Mouse (Mus musculus) limb, embryonic 11.5 days (tissue): Measurements from ENCODE around the gene Tsn. TPM values are rescaled to one million over a fixed set of nuclear protein-coding genes. Genes with fewer than 3 reads are reported as not detected.
A peak's percentile ranks its signal among the peaks of the same experiment; 100 is the strongest.

Source experiments
- ATAC-seq: fragments of 200-750 bp; cut with Nextera tagmentation; 2 replicates; pipeline ENCODE4 v1.8.0; 2017; ENCODE audit warnings: low read depth; ENCODE audit not compliant: insufficient number of reproducible peaks, low FRiP score, low TSS enrichment
- DNase-seq: peaks from one replicate; pipeline ENCODE4 v3.0.0-alpha.2; 2015; ENCODE audit warnings: low spot score
- H3K27ac ChIP-seq: fragments of 300-500 bp; sonication (generic); replicated peaks from 2 replicates; pipeline ENCODE4 v1.5.1; 2014; ENCODE audit warnings: low read depth, mild to moderate bottlenecking, low read length
- H3K27me3 ChIP-seq: fragments of 300-500 bp; sonication (generic); 2 replicates; pipeline ENCODE4 v1.6.1; 2014; ENCODE audit warnings: mild to moderate bottlenecking, low read length, mixed read lengths; ENCODE audit not compliant: control insufficient read depth, insufficient read depth
- H3K36me3 ChIP-seq: fragments of 300-500 bp; sonication (generic); 2 replicates; pipeline ENCODE4 v1.6.1; 2014; ENCODE audit warnings: mild to moderate bottlenecking, low read length, moderate library complexity, mixed read lengths; ENCODE audit not compliant: control insufficient read depth, insufficient read depth
- H3K4me1 ChIP-seq: fragments of 300-500 bp; sonication (generic); 2 replicates; pipeline ENCODE4 v1.6.1; 2014; ENCODE audit warnings: low read length, mixed read lengths; ENCODE audit not compliant: control insufficient read depth, insufficient read depth
- H3K4me2 ChIP-seq: fragments of 300-500 bp; sonication (generic); 2 replicates; pipeline ENCODE4 v1.6.1; 2014; ENCODE audit warnings: low read depth, mild to moderate bottlenecking, moderate library complexity; ENCODE audit not compliant: severe bottlenecking
- H3K4me3 ChIP-seq: fragments of 300-500 bp; sonication (generic); 2 replicates; pipeline ENCODE4 v1.5.1; 2014; ENCODE audit warnings: low read depth, low read length
- H3K9ac ChIP-seq: fragments of 300-500 bp; sonication (generic); 2 replicates; pipeline ENCODE4 v1.6.1; 2014; ENCODE audit warnings: mild to moderate bottlenecking, low read length
- H3K9me3 ChIP-seq: fragments of 300-500 bp; sonication (generic); 2 replicates; pipeline ENCODE4 v1.6.1; 2016; ENCODE audit warnings: low read length; ENCODE audit not compliant: control insufficient read depth
- WGBS: fragments of 180-500 bp; shearing (Covaris S2); extraction: QIAGEN DNeasy Blood & Tissue Kit; methylation state at CpG from one replicate; pipeline ENCODE4 v1.1.7; 2014; 5-methylcytosine and 5-hydroxymethylcytosine counted together
- polyA plus RNA-seq: library from polyadenylated mRNA; unstranded; fragments of >200 nt; fragmentation: Nextera tagmentation; extraction: Ambion mirVana; gene quantifications from 2 replicates; pipeline ENCODE4 v1.2.1, GENCODE M21; 2014

The Tsn gene
- polyA plus RNA-seq: 380 and 400 TPM in 2 replicates

DNA sequence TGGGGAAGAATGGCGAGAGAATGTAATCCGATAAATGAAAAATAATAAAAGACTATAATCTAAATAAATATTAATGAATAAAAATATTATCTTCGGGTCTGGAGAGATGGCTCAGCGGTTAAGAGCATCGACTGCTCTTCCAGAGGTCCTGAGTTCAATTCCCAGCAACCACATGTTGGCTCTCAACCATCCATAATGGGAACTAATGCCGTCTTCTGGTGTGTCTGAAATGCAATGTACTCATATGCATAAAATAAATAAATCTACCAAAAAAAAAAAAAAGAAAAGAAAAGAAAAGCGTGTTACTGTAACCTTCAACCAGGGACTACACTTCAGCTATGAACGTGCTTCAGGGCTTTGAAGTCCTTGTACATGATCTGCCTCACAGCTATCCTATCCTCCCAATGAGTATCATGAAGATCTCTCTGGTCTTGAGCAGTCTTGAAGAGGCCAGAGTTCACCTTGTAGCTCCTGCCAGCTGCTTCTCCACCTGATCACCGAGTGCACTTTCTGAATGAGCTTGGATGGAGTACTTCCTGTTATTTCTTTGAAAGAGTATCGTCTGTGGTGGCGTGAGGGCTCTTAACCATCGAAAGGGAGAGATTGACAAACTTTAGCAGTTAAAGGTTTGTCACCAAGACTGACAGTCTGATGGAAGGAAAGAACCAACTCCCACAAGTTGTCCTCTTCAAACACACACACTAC is at the start of gene Tsn:
Gene Tsn, minus strand, starts transcription at position 118 of the 705 bp plus-strand sequence.
- Histone ChIP-seq H3K27me3 (no peaks in the 10 kb centered on the region), H3K27ac (peak within 1 kb of the TSS; percentile 53), H3K9me3 (no peaks in the 10 kb centered on the region), H3K4me1 (no peaks in the 10 kb centered on the region), H3K36me3 (peaks cover 3% of the 10 kb centered on the region; the same call in 1 of the 2 replicates), H3K4me2 (peak within 1 kb of the TSS; percentile 43), H3K4me3 (peak within 1 kb of the TSS; percentile 71), H3K9ac (peak within 1 kb of the TSS; percentile 59)
- 55% methylated on average over 12 of the region's 12 CpGs for WGBS
- no peak for ATAC-seq
- no peak for DNase-seq

DNA sequence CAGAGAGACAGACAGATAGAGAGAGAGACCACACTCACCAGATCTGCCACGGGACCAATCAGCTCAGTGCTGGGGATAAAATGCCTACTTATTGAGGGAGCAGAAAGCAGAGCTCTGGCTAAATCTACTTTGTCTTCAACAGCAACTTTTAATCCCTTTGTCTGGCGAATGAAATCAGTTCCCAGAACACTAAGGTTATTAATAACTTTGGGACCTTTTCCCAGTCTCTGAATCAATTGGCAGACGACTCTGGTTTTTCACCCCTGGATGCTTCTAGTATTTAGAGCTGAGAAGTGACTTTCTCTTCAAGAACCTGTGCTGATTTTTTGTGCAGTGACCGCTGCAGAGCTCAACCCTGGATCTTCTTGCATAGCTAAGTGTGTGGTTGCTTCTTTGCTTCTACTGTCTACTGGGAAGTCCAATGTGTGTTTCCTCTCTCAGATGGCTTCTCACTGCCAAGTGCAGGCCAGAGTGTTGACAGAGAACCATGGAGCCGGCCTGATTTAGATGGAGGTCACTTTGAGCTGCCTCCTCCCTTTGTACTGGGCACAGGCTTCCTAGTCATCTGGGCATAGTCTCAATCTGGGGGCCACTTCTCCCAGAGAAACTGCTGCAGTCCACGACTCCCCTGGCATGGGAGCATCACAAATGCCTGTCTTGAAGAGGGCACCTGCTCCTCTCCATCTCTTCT is 47.7 kb upstream of the Tsn start:
- ATAC-seq (no peak), DNase-seq (no peak)
- no peaks in the 10 kb centered on the region for H3K9me3 ChIP-seq
- no peaks in the 10 kb centered on the region for H3K27me3 ChIP-seq
- no peaks in the 10 kb centered on the region for H3K36me3 ChIP-seq
- 81% methylated on average over 6 of the region's 6 CpGs for WGBS
- H3K27ac ChIP-seq: no peak overlapping the region
- H3K4me2 ChIP-seq: no peak overlapping the region
- no peak overlapping the region for H3K9ac ChIP-seq
- H3K4me1 ChIP-seq: no peaks in the 10 kb centered on the region
- H3K4me3 ChIP-seq: no peak overlapping the region

DNA sequence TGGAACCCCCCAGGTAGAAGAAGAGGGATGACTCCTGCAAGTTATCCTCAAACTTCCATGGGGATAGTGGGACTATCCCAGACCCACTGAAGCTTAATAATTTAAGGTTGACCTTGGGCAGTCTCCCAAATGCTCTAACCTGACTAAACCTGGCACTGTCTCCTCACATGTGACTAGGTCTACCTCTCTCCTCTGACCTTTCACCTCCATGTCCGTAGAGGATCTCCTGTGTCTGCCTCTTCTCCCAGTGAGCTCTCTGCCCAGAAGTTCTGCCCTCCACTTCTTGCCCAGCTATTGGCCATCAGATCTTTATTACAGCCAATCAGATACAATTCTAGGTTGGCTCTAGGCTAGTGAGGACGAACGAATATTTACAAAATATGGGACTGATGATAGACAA is 38.4 kb upstream of the Tsn start:
- ATAC-seq (no peak), DNase-seq (no peak)
- no peaks in the 10 kb centered on the region for H3K36me3 ChIP-seq
- H3K4me1 ChIP-seq: no peaks in the 10 kb centered on the region
- H3K27me3 ChIP-seq: no peaks in the 10 kb centered on the region
- H3K4me3 ChIP-seq: no peak overlapping the region
- H3K9ac ChIP-seq: no peak overlapping the region
- H3K27ac ChIP-seq: no peak overlapping the region
- 87% methylated on average over 3 of the region's 3 CpGs for WGBS
- H3K4me2 ChIP-seq: no peak overlapping the region
- H3K9me3 ChIP-seq: no peaks in the 10 kb centered on the region

DNA sequence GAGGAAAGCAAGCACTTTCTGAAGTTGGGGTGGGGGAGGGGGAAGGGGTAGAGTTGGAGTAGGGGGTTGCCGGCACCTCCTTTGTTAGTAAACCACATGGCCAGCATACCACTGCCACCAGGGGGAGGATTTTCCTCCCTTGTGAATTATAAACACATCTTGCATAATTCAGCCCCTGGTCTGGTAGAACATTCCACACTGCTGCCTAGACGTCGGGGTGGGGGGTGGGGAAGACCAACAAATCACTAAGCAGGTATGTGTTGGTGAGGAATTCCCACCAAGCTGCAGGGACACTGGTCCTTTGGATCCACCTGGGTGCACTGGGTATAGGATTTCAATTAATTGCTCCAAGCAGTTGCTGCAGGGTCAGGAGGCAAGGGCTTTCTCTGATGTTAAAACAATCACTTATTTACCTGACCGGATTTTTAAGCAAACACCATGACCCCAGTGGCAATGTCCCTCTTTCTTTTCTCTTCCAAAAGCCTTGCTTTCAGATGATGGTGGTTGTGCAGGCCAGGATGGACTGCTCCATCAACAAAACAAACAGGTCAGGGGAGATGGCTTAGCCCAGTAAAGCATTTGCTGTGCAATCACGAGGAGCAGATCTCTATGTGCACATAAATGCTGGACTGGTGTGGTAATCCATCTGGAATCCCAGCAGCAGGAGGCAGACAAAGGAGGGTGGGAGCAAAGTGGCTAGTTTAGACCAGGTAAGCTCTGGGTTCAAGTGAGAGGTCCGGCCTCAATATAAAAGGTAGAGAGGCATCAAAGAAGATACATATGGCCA is 32.3 kb upstream of the Tsn start:
- no peaks in the 10 kb centered on the region for H3K36me3 ChIP-seq
- ATAC-seq (peak; percentile 76), DNase-seq (peak; percentile 44)

DNA sequence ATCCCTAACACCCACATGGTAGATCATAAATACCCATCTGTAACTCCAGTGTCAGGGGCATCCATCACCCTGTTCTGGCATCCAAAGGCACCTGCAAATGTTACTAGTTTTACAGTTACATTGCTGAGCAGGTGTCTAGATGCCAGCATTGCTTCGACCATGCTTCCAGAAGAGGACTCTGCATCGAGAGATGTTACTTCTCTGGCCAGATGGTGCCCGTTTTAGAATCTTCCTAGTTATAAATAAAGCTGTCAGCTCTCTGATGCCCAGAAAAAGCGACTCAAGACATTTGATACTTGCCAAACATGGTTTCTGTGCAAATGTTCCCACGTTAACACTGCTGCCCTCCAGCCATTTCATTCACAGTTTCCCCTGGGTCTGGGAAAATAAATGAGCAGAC is 26.4 kb upstream of the Tsn start:
- Histone ChIP-seq H3K9me3 (no peaks in the 10 kb centered on the region), H3K4me3 (no peak overlapping the region), H3K27ac (no peak overlapping the region), H3K9ac (no peak overlapping the region), H3K36me3 (peaks cover 2% of the 10 kb centered on the region; the same call in 1 of the 2 replicates), H3K4me1 (no peaks in the 10 kb centered on the region), H3K27me3 (no peaks in the 10 kb centered on the region), H3K4me2 (no peak overlapping the region)
- WGBS: 68% methylated on average over 5 of the region's 5 CpGs
- DNase-seq: no peak
- no peak for ATAC-seq

More for the DNA sequence above, 32.3 kb upstream of the Tsn start:
- H3K4me3 ChIP-seq: no peak overlapping the region
- H3K4me2 ChIP-seq: no peak overlapping the region
- no peaks in the 10 kb centered on the region for H3K27me3 ChIP-seq
- H3K27ac ChIP-seq: peak overlapping the region; percentile 50; the same call in 1 of the 2 replicates
- WGBS: 30% methylated on average over 6 of the region's 6 CpGs
- no peak overlapping the region for H3K9ac ChIP-seq
- H3K9me3 ChIP-seq: no peaks in the 10 kb centered on the region
- H3K4me1 ChIP-seq: 0 out of 2 replicates have a peak, but pooled peaks cover 2% of the 10 kb centered on the region

DNA sequence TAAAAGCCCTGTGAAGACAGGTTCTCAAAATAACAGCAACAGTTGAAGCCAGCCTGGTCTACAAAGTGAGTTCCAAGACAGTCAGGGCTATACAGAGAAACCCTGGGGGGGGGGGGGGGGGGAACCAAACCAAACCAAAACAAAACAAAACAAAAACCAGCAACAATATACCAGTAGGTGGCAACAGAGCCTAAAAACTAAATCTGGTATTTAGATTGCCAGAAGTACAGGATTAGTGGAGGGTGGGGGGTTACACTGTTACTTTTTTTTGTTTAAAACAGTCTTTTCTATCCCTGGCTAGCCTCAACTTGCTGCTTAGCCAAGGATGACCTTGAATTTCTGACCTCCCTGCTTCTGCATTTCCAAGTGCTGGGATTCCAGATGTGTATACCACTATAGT is 24.3 kb upstream of the Tsn start:
- Histone ChIP-seq H3K4me3 (no peak overlapping the region), H3K4me1 (no peaks in the 10 kb centered on the region), H3K4me2 (no peak overlapping the region), H3K9ac (no peak overlapping the region), H3K27ac (no peak overlapping the region), H3K36me3 (peaks cover 6% of the 10 kb centered on the region; the same call in 1 of the 2 replicates), H3K27me3 (no peaks in the 10 kb centered on the region), H3K9me3 (no peaks in the 10 kb centered on the region)
- ATAC-seq (no peak), DNase-seq (no peak)

DNA sequence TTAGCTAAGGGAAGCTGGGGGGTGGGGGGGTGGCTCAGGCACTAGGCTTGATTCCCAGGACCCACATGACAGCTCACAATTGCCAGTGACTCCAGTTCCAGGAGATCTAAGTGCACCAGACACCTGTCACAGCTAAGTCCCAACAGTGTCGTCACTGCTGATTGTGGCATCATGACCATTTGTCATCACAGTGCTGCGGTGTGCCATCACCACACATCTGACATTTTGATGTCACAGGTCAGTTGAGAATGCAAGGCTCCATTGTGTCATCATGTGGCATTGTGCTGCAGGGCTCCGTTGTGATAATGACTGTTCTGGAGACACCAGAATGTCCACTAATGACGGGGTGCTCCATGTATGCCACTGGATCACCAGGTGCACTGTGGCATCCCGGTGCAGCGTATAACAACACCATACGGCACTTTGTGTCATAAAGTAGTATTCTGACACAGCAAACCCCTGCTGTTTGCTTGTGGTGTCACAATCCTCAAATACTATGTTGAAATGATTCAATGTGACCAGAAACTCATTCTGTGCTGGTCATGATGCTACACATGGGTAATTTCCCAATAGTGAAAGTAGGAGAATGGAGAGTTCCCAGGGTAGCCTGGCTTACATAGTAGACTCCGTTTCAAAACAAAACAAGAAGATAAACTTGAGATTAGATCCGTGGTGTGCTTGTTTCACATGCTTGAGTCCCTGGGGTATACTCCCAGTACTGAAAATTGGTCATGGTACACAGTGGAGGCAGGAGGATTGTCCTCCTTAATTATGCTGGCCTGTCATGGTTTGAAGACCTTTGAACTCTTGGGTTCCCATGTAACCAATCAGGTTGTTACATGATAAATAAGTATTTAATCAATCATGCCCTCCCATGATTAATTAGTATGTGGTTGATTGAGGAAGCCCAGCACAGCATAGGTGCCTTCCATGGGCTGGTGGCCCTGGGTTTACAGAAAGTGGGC is 23.5 kb upstream of the Tsn start:
- H3K27ac ChIP-seq: no peak overlapping the region
- H3K4me1 ChIP-seq: no peaks in the 10 kb centered on the region
- no peak overlapping the region for H3K4me3 ChIP-seq
- no peak overlapping the region for H3K4me2 ChIP-seq
- no peak for DNase-seq
- no peaks in the 10 kb centered on the region for H3K27me3 ChIP-seq
- ATAC-seq: 0 out of 2 replicates have a peak, but pooled peaks have one; percentile 31
- H3K36me3 ChIP-seq: peaks cover 9% of the 10 kb centered on the region; the same call in 1 of the 2 replicates
- 83% methylated on average over 9 of the region's 9 CpGs for WGBS
- no peaks in the 10 kb centered on the region for H3K9me3 ChIP-seq
- H3K9ac ChIP-seq: no peak overlapping the region
